Mouse (Mus musculus): ENCODE results near the gene Crybb1.

The Crybb1 gene

DNA sequence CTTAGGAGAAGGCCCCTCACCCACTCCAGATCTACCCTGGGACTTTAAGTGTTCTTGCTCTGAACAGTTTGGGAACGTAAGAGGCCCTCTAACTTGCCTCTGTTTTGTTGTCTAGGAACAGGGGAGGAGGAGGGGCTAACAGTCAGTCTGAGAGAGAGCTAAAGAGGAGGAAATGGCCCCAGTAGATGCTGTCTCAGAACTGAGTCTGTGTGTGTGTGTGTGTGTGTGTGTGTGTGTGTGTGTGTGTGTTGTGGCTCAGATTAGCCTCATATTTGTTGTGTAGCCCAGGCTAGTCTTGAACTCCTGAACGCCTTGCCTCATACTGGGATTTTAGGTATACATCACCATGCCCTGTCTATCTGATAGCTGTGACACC lies 31.0 kb downstream of the Crybb1 start:
- no peak for DNase-seq (ENCODE audit: low read depth)

DNA sequence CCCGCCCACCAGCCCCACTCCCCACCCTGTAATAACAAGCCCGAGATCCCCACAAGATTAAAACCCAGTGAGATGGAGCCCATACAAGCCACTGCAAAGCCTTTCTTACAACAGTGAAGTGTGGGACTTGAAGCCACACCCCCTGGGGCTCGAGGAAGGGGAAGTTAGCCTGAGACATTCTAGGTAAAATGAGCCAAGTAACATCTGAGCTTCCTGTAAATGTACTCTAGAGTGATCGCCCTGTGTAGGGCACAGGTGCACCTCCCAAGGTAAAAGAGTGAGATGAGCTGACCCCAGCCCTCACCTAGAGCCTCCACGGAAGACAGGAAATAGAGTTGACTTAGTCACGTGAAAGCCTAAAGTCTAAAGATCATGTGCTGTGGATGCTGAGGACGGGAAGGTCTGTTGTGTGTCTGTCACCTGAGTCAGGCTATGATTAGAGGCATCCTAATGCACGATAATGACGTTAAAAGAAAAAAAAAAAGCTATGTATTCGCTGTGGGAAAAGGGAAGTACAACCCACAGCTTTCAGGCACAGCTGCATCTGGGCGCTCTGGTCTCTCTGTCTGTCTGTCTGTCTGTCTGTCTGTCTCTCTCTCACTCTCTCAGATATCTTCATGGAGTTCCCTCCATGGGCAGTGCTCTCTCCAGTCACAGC lies 31.5 kb downstream of the Crybb1 start:
- DNase-seq (ENCODE audit: low read depth), result peak; percentile 91

DNA sequence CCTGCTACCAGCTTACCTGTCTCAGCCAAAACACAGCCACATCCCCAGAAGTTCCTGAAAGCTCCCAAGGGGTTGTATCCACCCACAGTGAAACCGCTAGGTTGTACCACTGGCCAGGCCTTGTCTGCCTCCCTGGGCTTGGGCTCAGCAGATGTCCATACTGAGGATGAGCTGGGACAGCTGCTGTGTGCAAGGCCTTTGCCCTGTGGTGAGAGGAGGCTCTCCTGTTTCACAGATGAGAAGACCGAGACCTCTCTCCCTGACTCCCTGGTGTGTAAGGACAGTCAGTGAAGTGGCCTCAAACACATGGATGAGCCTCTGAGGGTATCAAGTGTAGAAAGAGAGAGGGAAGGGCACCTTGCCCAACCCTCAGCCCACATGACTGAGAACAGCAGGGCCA lies 32.0 kb downstream of the Crybb1 start:
- DNase-seq (ENCODE audit: low read depth), result no peak

DNA sequence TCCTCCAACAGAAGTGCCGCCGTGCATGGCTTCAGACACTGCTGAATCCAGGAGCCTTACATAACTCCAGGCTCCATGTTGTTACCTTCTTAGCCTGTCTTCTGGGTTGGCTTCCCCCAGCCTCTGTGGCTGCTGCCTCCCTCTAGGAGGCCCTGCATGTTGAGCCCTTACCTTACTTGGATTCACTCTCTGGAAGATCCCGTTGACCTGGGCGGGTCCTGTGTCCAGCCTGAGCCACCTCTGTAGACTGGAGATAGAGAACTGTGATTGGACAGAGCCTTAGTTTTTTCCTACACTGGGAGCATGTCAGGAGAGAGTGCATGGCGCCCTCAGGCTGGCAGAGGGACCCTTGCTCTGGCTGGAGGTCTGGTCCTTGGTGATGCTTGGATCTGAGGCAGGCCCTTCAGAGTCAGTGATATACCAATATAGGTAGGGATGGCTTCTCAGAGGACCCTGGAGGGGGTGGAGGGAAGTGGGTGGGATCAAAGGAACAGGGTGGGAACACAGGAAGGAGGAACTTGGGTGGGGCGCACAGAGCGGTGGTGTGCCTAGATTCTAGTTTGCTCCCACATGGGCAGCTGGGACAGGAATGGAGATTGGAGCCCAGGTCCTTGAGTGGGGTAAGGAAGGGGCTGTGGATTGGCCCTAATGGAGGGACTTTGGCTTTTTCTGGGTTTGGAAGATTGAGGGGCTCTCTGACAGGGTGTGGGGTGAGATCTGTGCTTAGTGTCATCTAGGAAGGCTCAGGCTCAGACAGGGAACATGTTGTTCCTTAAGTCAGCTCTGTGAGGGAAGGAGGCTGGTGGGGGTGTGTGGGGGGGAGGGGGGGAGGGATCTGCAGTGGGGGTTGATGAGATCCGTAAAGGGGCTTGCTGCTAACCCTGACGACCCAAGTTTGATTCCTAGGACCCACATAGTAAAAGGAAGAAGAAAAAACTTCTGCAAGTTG lies 32.9 kb downstream of the Crybb1 start:
- DNase-seq (ENCODE audit: low read depth), result no peak

DNA sequence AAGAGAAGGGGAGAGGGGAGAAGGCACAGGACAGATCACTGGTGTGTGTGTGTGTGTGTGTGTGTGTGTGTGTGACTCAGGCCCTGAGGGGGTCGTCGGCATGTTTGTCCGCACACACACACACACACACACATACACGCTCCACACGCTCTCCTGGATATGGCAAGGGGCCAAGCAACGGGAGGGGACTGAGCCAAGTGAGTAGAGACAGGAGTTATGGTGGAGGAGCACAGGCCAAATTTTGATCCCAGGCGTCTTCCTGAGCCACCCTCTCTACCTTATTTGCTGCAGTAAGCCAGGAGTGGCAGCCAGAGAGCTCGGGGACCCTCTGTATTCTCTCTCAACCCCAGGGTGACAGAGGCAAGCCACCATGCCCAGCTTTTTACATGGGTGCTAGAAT lies 33.6 kb downstream of the Crybb1 start:
- DNase-seq (ENCODE audit: low read depth), result no peak

DNA sequence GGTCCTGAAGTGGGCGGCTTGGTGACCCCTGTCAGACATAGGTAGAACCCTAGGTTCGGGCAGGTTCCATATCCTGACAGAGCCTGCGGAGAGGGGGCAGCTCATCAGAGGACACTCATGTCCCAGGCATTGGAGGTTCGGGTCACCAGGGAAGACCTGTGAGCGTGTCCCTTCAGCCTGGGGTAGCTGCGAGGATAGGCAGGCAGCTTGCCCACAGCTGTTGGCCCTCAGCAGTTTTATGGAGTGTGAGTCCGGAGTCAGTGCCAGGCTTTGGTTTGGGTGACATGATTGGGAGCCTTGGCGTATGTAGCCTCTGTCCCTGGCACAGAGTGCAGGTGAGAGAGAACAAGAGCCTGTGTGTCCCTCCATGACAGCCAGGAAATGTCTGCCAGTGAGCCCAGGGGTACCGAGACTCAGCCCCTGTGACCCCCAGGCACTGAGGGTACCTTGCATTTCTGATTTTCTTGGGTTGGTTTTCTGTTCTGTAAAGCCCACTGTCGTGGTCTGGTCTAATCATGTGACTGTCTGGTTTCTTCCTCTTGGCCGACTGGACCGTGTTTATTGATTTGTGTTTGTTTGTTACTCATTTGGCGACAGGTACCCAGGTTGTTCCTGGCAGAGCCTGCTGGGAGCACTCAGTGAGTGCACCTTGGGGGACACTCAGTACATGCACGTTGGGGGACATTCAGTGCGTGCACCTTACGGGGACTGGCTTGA lies 34.4 kb downstream of the Crybb1 start:
- no peak for DNase-seq (ENCODE audit: low read depth)

DNA sequence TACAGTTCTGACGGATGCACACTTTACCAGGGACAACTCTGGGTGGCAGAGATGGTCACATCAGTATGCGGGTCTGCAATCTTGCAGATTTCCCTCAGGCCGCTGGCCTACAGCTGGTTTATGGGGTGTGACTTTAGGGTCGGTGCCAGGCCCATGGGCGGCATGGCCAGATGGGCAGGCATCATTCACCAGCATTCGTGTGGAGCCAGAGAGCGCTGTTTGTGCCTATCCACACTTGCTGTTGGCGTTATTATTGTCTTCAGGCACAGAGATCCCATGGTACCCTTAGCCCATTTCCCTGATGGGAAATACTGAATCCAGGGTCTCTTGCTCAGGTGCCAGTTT lies 34.9 kb downstream of the Crybb1 start:
- DNase-seq (ENCODE audit: low read depth), result no peak

DNA sequence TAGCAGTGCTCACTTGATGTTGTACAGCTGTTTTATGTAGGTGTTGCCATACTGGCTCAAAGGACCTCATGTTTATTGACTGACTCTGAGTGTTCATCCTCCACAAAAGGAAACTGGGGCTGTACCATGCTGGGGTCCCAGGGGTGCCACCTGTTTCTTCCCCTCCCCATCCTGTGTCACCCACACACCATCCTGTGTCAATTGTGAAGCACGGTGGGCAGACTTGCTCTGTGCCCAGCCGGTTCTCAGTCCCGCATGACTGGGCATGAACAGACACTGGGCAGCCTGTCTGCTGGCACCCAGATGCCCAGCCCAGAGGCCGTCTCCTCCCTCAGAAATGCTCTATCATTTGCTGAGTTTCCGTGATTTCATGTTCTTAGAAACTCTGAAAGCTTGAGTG lies 36.3 kb downstream of the Crybb1 start:
- DNase-seq (ENCODE audit: low read depth), result no peak

DNA sequence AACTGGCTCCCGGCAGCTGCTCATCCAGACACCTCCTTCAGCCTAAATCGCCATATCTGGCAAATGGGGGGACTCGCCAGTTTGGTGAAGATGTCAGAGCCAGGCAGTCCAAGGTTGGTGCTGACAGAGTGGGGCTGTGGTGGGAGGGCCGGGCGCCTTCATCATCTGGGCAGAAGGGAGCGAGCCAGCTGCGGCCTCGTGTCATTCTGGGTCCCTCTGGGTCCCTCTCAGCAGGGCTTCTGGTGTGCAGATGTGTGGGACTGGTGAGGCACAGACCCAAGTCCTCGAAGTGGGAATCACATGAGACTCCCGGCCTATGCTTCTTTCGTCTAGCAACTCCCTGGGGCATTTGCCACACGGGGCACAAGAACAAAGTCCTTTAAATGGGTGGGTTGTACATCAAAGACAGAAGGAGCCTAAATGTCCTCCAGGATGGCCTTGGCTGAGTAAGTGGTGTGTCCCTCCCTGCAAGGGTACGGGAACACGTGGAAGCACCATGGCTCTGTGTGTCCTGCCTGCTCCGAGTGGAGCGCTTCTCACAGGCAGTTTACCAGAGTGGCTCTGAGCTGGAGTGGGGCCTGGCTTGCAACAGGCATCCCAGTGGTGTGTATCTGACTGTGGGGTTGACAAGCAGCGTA lies 36.8 kb downstream of the Crybb1 start:
- no peak for DNase-seq (ENCODE audit: low read depth)

DNA sequence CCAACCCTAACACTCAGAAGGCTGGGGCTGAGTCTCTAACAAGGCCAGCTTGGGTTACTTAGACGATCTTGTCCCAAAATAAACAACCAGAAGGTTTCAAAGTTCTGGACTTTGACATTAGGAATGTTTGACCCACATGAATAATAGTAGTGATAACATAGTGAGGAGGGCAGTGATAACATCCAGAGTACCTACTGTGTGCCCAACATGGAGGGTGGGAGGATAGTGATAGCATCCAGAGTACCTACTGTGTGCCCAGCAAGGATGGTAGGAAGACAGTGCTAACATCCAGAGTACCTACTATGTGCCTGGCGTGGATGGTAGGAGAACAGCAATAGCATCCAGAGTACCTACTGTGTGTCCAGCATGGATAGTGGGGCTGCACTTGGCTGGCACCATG lies 38.2 kb downstream of the Crybb1 start:
- DNase-seq (ENCODE audit: low read depth), result no peak

DNA sequence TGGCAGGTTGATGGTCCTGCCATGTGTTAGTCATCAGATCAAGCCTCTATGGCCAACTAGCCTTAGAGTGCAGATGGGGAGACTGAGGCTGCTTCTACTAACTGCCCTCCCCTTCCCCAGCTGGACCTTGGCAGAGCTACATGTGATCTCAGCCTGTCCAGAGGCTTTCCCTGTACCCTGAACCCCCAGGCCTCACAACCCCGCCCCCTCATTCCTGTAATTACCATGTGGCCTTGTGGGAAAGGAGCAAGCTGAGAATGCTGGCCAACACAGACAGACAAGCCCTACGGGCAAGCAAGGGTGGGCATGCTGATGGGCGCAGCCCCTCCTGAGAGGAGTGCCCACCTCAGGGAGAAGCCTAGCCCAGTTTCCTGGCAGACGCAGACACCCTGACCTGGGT lies 39.1 kb downstream of the Crybb1 start:
- DNase-seq (ENCODE audit: low read depth), result no peak

DNA sequence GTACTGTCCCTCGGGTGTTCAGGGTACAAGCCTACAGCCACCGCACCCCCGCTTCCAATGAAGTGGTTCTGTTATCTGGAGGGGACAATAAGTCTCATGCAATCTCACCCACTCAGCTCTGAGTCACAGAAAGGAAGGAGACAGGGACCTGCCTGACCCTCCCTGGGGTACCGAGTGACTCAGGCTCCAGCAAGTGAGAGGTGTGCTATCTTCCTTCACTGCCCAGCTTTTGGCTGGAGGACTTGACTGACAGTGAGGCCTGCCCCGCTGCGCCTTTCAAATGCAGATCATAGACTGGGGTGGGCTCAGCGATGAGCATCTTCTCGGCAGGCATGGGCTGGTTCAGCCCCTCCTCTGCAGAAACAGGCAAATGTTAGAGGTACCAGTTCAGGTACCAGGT lies 39.5 kb downstream of the Crybb1 start:
- peak; percentile 33 for DNase-seq (ENCODE audit: low read depth)

DNA sequence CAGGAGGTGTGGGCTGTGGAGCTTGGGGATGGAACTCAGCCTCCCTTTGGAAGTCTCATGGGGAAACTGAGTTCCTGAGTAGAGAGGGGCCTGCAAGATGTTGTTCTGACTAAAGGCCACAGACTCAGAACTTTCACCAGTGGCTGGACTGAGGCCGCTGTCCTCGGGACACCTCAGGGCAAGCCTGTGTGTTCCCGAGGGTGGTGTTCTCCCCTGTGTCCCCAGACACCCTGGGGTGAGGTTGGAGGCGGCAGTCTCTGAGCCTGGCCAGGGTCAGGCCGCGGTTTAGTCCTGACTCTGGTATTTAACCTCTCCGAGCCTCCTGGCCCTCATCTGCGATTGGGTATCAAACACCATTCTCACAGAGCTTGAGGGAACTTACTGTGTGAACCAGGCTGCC lies 39.9 kb downstream of the Crybb1 start:
- DNase-seq (ENCODE audit: low read depth), result no peak

DNA sequence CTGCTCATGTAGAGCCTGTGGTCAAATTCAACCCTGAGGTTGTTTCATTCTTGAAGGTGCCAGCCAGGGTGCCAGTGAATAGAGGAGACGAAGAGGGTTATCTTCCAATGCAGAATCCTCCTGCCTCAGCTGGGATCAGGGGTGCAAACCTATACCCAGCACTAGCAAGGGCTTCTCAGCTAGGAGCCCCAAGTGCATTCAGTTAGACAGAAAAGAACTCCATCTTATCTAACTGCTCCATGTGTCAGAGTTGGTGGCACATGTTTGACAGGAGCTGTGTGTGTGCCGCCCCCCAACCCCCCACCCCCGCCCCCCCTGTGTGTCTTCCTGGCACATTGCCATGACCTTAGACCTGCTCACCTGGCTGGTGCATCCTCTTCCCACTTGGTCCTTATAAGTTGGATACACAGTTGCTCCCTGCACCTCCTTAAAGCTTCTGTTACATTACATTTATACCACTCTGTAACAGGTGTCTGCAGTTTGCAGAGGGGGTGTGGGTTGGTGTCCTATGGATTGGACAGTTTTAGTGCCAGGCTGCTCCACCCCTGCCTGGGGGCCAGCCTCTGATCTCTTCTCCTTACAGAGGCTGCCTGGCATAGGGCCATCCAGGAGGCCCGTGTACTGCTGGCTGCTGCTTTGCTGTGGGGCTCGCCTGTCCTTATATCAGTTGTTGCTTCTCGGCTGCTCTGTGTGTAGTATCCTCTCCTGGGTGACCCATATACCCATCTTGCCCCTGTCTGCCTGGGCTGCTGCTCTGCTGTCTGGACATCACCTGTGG lies 41.0 kb downstream of the Crybb1 start:
- peak; percentile 49 for DNase-seq (ENCODE audit: low read depth)

DNA sequence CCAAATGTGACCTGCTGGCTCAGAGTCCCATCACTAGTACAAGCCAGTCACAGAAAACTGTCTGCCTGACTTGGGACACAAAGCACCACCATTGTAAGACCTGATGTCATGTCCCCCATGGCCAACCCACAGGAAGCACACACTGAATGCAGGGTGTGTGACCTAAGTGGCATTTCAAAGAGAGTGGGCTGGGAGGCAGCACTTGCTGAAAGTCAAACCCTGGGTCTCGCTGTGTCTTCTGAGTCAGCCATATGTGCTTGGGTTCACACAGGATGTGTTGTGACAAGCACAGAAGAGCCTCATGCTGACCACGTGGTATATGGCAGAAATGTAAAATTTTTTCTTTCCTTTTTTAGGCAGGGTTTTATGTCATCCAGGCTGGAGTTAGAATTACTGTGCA lies 41.6 kb downstream of the Crybb1 start:
- DNase-seq (ENCODE audit: low read depth), result peak; percentile 88

DNA sequence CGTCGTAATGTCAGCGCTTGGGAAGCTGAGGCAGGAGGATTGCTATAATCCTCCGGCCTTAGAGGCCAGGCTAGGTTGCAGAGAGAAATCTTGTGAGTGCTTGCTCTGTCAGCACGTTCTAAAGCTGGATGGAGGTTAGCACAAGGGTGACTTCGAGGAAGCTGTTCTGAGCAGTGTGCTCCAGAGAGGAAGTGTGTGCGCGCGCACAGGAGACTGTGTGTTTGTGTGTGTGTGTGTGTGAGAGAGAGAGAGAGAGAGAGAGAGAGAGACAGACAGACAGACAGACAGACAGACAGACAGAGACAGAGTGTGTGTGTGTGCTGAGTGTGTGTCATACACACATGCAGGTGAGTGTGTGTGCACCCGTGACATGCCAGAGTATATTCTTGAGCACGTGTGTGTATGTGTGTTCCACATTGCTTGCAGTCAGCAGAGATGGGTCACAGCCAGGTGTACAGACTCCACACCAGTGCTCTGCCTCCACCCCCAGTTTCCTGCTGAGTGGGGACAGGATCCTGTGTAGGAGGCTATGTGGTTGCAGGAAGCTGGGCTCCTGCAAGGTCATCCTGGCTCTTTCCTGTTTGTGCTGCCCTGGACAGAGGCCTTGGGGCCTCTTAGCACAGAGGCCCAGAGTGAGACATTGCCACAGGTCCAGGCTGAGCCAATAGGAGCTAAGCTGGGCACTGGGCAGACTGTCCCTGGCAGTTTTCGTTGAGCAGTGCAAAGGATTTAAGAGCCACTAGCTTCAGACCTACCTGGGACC lies 42.8 kb downstream of the Crybb1 start:
- peak; percentile 74 for DNase-seq (ENCODE audit: low read depth)

DNA sequence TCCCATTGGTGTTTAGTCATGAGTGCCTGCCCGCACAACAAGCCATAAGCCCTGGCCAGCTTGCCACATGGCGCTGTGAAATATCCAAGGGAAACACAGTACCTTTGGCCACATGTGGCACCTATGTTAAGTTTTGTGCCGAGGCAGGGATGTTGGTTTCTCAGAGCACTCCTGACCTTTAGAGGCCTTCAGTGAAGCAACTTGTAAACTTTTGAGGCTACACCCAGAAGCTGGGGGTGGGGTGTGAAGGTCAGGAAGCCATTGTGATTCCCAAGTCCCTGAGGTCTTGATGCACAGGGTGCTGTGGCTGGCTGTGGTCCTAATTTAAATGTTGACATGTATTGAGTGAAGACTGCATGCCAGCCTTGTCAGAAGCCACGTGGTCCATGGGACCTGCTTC lies 43.8 kb downstream of the Crybb1 start:
- peak; percentile 38 for DNase-seq (ENCODE audit: low read depth)

DNA sequence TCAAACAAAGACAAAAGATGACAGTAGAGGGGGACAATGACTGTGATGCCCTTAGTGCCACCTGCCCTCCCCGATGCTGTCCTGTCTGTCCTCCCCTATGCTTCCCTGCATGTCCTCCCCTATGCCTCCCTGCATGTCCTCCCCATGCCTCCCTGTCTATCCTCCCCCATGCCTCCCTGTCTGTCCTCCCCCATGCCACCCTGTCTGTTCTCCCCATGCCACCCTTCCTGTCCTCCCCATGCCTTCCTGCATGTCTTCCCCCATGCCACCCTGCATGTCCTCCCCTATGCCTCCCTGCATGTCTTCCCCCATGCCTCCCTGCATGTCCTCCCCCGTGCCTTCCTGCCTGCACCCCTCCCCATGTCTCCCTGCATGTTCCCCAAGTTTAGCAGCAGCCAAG lies 44.5 kb downstream of the Crybb1 start:
- DNase-seq (ENCODE audit: low read depth), result no peak

DNA sequence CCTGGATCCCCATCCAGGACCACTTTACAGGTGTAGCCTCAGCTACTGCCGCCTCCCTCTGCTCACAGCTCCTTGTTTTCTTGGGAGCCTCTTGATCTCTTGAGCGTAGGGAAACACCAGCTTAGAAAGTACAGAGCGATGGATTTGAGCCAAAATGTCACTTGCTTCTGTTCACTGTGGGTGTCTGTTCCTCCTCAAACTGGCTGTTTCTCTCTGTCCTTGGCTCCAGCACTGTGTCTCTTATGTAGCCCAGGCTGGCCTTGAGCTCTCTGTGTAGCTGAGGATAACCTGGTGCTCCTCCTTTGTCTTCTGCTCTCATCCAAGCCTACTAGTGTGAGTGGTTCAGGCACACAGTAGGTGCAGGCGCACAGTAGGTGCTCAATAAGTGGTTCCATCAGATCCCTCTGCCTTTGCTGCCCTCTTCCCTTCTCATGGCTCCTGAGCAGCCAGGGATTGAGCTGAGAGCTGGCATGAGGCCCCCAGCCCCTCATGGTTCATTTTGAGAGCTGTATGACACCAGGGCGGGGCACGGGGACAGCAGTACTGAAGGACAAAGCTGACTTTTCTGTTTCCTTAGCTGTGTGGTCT lies 45.2 kb downstream of the Crybb1 start:
- peak; percentile 43 for DNase-seq (ENCODE audit: low read depth)

DNA sequence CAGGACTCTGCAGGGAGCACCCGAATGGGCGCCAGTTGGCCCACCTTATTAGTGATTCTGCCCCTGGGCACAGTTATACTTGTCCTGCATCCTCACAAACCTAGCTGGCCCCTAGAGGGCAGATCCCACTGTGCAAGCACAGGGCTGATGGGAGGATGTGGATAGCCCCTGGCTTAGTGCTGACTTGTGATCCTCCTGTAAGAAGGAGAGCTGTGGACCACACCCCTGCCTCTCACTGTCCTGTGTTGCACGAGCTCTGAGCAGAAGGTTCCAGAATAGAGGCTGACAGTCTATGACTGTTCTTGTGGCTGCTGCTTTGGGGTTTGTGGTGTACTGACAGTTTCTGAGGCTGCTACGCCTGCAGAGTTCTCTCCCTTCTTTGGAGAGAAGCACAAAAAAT lies 46.1 kb downstream of the Crybb1 start:
- peak; percentile 68 for DNase-seq (ENCODE audit: low read depth)

DNA sequence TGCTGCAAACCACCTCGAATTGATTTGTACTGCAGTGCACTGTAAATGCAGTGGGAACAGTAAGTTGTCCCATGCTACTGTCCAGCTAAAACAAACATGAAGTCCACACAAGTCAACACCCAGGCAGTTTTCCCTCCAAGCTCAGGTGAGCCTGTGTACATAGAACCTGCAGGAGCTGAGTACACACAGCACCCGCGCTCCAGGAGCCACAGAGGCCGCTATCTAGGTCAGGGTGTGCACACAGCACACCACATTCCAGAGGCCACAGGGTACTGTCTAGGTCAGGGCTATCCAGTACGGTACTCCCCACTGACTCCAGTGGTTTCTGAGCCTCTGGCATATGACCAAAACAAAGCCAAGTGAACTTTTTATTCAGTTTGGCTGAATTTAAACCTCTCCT lies 46.7 kb downstream of the Crybb1 start:
- DNase-seq (ENCODE audit: low read depth), result no peak

All from induced T-regulatory cell, adult 2 months (primary cell).